Mouse (Mus musculus): Measurements from ENCODE around the gene Lce6a.

Gene Lce6a

DNA sequence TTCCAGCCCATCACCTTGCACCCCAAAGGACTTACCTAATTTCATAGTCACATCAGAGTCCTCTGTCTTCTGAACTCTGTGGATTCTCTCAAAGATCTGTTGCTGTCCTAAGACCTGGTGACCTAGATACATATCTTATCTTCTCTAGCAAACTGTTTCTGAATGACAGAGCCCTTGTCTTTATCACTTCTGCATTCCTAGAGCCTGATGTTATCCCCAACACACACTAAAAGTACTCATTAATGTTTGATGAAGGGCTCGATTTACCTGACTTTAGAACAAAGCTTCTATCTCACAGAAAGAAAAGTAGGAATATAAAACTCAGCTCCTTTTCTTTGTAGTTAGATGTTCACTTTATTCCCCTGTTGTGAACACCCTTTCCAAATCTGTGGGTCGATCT lies at the start of gene Lce6a:
Gene Lce6a, minus strand, starts transcription at position 101 of the 400 bp plus-strand sequence.
- DNase-seq = no peak

- no peak for DNase-seq
Observed at GRCm38 (mm10) chr3:92670215-92670614, 48.8 kb upstream of the Lce6a start, which contains the start of gene Lce1a2. Lce1a2 (minus strand) TSS chr3:92670315.

- no peak for DNase-seq
Observed at GRCm38 (mm10) chr3:92656826-92657225, 35.4 kb upstream of the Lce6a start, which contains the start of gene Lce1b. Lce1b (minus strand) TSS chr3:92656926.

GRCm38 (mm10) chr3:92648207-92648606 lies 26.7 kb upstream of the Lce6a start, which contains the start of gene Lce1a1:
Lce1a1 (minus strand) TSS chr3:92648307.
- no peak for DNase-seq

DNA sequence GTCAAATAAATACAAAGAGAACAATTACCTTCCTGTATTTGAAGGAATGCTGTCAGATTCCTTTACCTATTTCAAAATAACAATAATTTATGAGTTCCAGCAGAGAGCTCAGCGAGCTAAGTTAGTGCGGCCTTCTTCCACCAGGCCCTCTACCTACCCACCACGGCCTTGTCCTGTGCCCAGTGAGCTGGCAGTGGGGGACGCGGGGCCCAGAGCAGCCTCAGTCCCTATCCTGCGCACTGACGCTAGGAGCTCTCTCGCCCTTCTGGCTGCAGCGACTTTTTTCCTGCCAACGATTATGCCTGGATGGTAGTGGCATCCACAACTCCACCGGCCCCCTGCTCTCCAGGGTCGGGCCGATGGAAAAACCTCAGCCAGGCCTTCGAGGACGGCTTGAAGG lies 18.4 kb upstream of the Lce6a start:
- no peak for DNase-seq

- DNase-seq = no peak
Observed at GRCm38 (mm10) chr3:92638653-92638991, 17.2 kb upstream of the Lce6a start.

- DNase-seq = no peak
Observed at GRCm38 (mm10) chr3:92637745-92638652, 16.5 kb upstream of the Lce6a start.

DNA sequence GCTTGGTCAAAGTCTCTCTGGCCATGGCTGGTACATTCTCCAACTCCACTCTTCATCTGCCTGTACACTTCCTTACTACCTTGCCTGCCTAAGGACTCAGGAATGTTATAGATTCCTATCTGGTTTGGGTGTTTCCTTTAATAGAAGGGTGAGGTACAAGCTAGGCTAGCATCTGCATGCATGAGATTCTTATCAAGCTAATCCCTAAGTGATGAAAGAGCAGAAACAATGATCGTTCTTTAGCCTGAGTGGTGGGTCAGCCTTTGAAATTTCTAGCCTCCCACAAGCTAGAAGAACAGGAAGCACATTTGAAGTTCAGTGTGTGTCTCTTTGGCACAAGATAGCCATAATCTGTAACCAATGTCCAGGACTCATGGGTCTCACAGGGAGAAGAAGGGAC lies 11.7 kb downstream of the Lce6a start:
- DNase-seq = no peak

- no peak for DNase-seq
Observed at GRCm38 (mm10) chr3:92607392-92607791, 14.1 kb downstream of the Lce6a start, which contains the start of gene 2210017I01Rik. 2210017I01Rik (minus strand) TSS chr3:92607492.

GRCm38 (mm10) chr3:92602169-92602568 lies 19.3 kb downstream of the Lce6a start:
- DNase-seq = no peak

DNA sequence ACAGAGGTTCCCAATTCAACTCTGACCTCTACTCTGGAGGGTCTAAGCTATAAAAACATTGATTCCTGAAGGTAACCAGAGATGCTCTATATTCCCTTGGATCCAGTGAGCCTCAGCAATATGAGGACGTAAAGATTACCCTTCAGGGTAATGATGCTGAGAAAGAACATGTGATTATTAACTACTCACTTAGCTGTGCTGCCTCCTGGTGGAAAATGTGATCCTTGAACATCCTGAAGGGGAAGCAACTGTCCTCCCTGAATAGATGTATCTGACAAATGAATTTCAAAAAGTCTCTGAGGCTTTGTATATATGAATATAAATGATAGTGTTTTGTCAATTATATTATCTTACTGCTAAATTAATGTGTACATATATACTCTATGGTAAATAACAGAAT lies 21.0 kb downstream of the Lce6a start:
- no peak for DNase-seq

- DNase-seq = no peak
Observed at GRCm38 (mm10) chr3:92599973-92600372, 21.5 kb downstream of the Lce6a start.

- no peak for DNase-seq
Observed at GRCm38 (mm10) chr3:92598429-92598828, 23.0 kb downstream of the Lce6a start.

GRCm38 (mm10) chr3:92588858-92589257 lies 32.6 kb downstream of the Lce6a start, which contains the start of gene Smcp:
Smcp (minus strand) TSS chr3:92588997.
- no peak for DNase-seq

- DNase-seq = no peak
Observed at GRCm38 (mm10) chr3:92587190-92587589, 34.3 kb downstream of the Lce6a start.

- DNase-seq = no peak
Observed at GRCm38 (mm10) chr3:92585055-92585454, 36.4 kb downstream of the Lce6a start.

GRCm38 (mm10) chr3:92583164-92583826 lies 38.2 kb downstream of the Lce6a start:
- DNase-seq = no peak

DNA sequence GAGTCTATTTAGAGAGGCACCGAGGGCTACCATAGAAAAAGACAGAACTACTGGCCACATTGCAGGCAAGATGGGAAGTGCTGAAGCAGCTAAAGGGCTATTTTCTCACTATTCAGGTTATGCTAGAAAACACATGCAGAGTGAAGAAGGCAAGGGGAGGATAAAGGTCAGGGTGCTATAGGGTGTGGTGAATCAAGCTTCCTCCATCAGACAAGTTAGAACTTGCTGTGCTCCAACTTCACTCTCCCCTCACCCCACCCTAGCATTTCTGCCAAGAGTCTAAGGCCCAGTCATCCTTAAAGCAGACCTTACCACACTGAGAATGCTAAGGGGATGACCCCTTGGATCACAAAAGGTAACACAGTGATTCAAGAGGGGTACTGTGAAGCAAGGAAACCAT lies 42.0 kb downstream of the Lce6a start:
- DNase-seq = no peak

GRCm38 (mm10) chr3:92578652-92579413 lies 42.6 kb downstream of the Lce6a start:
- no peak for DNase-seq

GRCm38 (mm10) chr3:92573449-92574041 lies 47.9 kb downstream of the Lce6a start, which contains the start of gene Ivl:
Ivl (minus strand) TSS chr3:92573735.
- no peak for DNase-seq

DNA sequence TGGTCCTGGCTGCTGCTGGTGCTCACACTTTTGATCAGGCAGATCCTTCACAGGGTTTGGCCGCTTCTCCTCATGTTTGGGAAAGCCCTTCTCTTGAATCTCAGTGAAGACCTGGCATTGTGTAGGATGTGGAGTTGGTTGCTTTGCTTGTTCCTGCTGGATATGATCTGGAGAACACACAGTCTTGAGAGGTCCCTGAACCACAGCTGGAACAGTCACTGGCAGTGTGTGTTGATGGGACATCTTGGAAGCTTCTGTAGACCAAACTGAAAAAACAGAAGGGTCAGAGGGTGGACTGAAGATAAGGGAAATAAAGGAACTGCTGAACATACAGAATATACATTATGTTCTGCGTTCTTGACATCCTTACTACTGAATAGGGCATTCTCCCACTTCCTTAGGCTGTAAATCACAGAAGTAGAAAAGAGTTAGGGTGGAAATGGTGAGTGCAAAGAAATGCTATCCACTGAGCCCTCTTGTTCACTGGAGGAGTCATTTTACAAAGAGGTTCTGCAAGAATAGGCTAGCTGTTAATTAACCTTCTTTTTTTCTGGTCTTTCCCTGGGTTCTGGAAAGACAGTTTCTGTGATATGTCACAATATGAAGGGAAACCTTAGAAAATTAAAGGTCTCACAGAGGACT lies 48.8 kb downstream of the Lce6a start:
- DNase-seq = no peak

Measured in right cerebral cortex, adult 18-20 months (tissue).